Comparison of ENCODE assay signal across 12 mouse cellular contexts in the genomic region with DNA sequence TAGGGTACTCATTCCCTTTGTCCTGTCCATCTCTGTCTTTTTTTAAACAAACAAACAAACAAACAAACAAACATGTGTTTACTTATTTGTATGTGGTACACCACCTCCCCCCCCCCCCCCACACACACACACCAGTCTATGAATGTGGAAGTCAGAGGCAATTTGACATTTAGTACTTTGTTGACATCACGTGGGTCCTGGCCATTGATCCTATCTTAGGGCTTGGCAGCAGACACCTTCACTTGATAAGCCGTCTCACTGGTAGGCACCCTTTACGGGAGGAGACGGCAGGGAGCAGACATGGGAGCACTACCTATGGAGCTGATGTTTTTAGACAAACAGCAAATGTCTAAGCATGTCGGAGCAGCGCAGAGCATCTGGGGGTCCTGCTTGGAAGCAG.
"Had no signal": no experiment of that assay in that cellular context is flagged by ENCODE, and none has a peak within 500 bp of the region (broad histone marks: within the 10 kb centered on the region; RNA-seq: fewer than 3 reads in every experiment).

No protein-coding gene starts in this region.

- H3K36me3 ChIP-seq: limb, embryonic 10.5 days; midbrain, embryonic 10.5 days had no signal

- DNase-seq: kidney, adult 9 months; kidney, postnatal 25 days; lung, adult 2 months; lung, postnatal 36 days; right cerebral cortex, postnatal 14 days; thymus, postnatal 4 days had no signal

- H3K9ac ChIP-seq: liver, embryonic 14.5 days had no signal

- H3K27ac ChIP-seq: left cerebral cortex, adult 2 months; limb, embryonic 10.5 days; liver, embryonic 14.5 days; midbrain, embryonic 10.5 days; stomach, postnatal 0 days had no signal

- ATAC-seq: intestine, postnatal 0 days had no signal

- H3K4me3 ChIP-seq: left cerebral cortex, adult 2 months; limb, embryonic 10.5 days; midbrain, embryonic 10.5 days had no signal

- H3K9me3 ChIP-seq: limb, embryonic 10.5 days; midbrain, embryonic 10.5 days had no signal
